Mouse (Mus musculus) heart, adult 2 months (tissue): ENCODE data around the gene Cisd3. TPM values are rescaled to one million over a fixed set of nuclear protein-coding genes. Genes with fewer than 3 reads are reported as not detected.
"Not testable (repeated sequence)": the region's sequence is repeated elsewhere in the genome, so short reads cannot be mapped to it uniquely, and the experiment has no call there.

Experiments used
- DNase-seq, 2 experiments: peaks; one replicate each; pipeline ENCODE4 v3.0.0; 2021
- H3K27ac ChIP-seq: fragments of 200-600 bp; 2 replicates; pipeline ENCODE4 v1.8.1; 2022
- H3K27me3 ChIP-seq: fragments of 200-500 bp; 2 replicates; pipeline ENCODE4 v1.6.1; 2012; ENCODE audit warnings: mild to moderate bottlenecking, low read length, inconsistent platforms, mixed read lengths; ENCODE audit not compliant: control insufficient read depth, insufficient read depth
- H3K36me3 ChIP-seq: fragments of 200-500 bp; 2 replicates; pipeline ENCODE4 v1.6.1; 2012; ENCODE audit warnings: low read length, inconsistent platforms; ENCODE audit not compliant: control insufficient read depth, insufficient read depth
- H3K4me1 ChIP-seq: fragments of 200-500 bp; 2 replicates; pipeline ENCODE4 v1.6.1; 2011; ENCODE audit warnings: low read length; ENCODE audit not compliant: control insufficient read depth, insufficient read depth
- H3K4me3 ChIP-seq: fragments of 200-600 bp; 2 replicates; pipeline ENCODE4 v1.8.1; 2022
- H3K79me2 ChIP-seq: fragments of 200-500 bp; replicated peaks from 2 replicates; pipeline ENCODE4 v1.6.1; 2012; ENCODE audit warnings: mild to moderate bottlenecking, inconsistent platforms, low read length, moderate library complexity, mixed read lengths; ENCODE audit not compliant: control insufficient read depth, insufficient read depth
- H3K9ac ChIP-seq: fragments of 200-500 bp; 2 replicates; pipeline ENCODE4 v1.6.1; 2012; ENCODE audit warnings: low read depth, mild to moderate bottlenecking, control low read depth, inconsistent platforms, low read length, mixed read lengths
- CTCF ChIP-seq: fragments of 200-600 bp; IDR thresholded peaks from 2 replicates; pipeline ENCODE4 v1.8.1; 2022; ENCODE audit warnings: antibody characterized with exemption, mild to moderate bottlenecking, moderate library complexity
- EP300 ChIP-seq: fragments of 200-500 bp; IDR thresholded peaks from 2 replicates; pipeline ENCODE4 v1.6.1; 2011; ENCODE audit warnings: low read depth, low read length, control low read depth; ENCODE audit not compliant: insufficient read depth
- POLR2A ChIP-seq: fragments of 200-500 bp; IDR thresholded peaks from 2 replicates; pipeline ENCODE4 v1.6.1; 2011; ENCODE audit warnings: mild to moderate bottlenecking, low read depth, low read length, control low read depth; ENCODE audit not compliant: insufficient read depth
- WGBS: fragments of 180-500 bp; shearing (Covaris S2); methylation state at CpG from one replicate; pipeline ENCODE4 v1.1.7; 2018; 5-methylcytosine and 5-hydroxymethylcytosine counted together
- intact Hi-C: fragments of 180-260 bp; cut with DNase I; formaldehyde crosslinking; loops from one replicate; pipeline ENCODE4 v1.15.1; 2025
- polyA plus RNA-seq: library from polyadenylated mRNA; depleted of rRNA; stranded (reverse); fragments of >200 nt; gene quantifications from 2 replicates; pipeline ENCODE4 v1.2.3, GENCODE M21; 2012
- total RNA-seq, 2 experiments: library from RNA; stranded (reverse); gene quantifications; 2 replicates each; pipeline ENCODE4 v1.2.3; 2021

Gene Cisd3
- total and polyA plus RNA-seq, 3 experiments, result 106 to 137 (median 130) TPM

DNA sequence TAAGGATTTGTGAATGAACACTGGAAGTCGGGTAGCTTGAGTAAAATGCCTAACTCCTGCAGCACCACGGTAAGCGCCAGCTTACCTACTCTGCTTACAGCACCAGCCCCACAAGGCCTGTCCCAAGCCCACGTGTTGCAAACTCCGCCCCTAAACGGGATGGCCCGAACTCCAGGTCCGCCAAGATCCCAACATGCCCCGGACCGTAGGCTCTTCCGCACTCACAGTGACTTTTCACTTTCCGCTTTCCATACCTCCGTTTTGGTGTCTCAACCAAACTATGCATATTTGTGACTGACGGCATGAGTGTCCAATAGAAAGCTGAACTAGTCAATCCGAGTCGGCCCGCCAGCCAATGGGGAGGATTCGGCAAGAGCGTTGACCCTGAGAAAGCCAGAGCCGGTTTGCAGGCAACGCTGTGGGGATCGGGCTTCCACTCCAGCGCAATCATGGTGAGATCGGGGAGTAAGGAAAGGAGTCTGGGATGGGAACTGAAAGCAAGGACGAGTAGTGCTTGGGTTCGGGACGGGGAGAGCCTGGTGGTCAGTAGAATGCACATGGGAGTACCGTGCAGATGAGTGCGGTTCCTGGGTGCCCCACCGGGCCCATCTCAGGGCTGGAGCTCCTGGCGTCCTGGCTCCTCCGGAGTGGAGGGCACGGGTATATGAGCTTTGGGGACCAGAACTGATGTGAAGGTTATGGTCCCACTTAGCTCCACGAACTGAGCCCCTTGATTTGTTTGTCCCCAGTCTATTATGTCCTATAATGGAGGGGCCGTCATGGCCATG lies 17.6 kb downstream of the Cisd3 start, which contains the start of gene Psmb3:
Psmb3 (plus strand) TSS at position 361 of the 788 bp plus-strand sequence.
- Histone ChIP-seq H3K4me3 (peak within 1 kb of the TSS; percentile 79), H3K36me3 (no peaks in the 10 kb centered on the region), H3K79me2 (no peaks in the 10 kb centered on the region; the same call in 1 of the 2 replicates), H3K9ac (peak within 1 kb of the TSS; percentile 79), H3K4me1 (peaks cover 5% of the 10 kb centered on the region), H3K27me3 (no peaks in the 10 kb centered on the region), H3K27ac (peak within 1 kb of the TSS; percentile 79)
- intact Hi-C loops, result loop anchor here (2.0 to 10.0 kb wide), 4 partner anchors 42 to 518 kb away; partner anchors contain the start of genes Fbxo47, Kpnb1 and Pip4k2b
- TF ChIP-seq CTCF (no peak), EP300 (peak; percentile 76; the same call in 1 of the 2 replicates), POLR2A (peak; percentile 91)
- under 1% methylated on average over 35 of the region's 35 CpGs for WGBS
- peak; percentile 93 to 98 for DNase-seq

GRCm38 (mm10) chr11:97710067-97710466 lies 24.4 kb downstream of the Cisd3 start:
- intact Hi-C loops, DNase-seq, H3K9ac ChIP-seq, H3K27me3 ChIP-seq, H3K79me2 ChIP-seq, H3K4me1 ChIP-seq, H3K27ac ChIP-seq, H3K36me3 ChIP-seq, H3K4me3 ChIP-seq: not testable (repeated sequence)
- 81% methylated on average over 2 of the region's 2 CpGs for WGBS

DNA sequence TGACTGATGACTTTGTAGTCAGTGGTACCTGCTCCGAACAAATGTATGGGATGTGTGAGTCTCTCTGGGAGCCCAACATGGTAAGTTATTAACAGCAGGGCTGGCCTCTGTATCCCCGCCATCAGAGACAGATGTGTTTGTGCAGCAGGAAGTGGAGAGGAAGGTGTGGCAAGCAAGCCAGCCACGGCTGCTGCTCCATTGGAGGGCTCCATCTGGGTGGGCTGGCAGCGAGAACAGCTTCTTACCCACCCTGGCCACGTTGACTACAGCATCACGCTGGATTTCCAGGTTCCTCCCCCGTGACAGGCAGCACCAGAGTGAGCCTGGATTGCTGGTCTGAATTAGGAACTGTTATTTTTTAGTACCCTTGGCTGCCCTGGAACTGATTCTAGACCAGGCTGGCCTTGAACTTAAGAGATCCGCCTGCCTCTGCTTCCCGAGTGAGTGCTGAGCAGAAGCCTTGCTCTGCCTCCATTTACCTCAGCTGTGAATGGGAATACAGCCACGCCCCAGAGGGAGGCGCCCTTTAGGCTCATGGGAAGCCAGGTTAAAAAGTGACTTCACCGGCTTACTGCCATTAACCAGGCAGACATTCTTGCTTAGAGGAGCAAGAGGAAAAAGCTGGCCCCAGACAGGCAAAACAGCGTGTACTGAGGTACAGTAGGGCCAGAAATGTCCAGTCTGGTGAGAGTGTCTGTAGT lies 25.7 kb downstream of the Cisd3 start:
- intact Hi-C loops, result no loop called here
- Histone ChIP-seq H3K9ac (no peak overlapping the region), H3K4me1 (peaks cover 2% of the 10 kb centered on the region; the same call in 1 of the 2 replicates), H3K79me2 (no peaks in the 10 kb centered on the region), H3K27me3 (no peaks in the 10 kb centered on the region), H3K36me3 (no peaks in the 10 kb centered on the region), H3K27ac (no peak overlapping the region), H3K4me3 (no peak overlapping the region)
- no peak for DNase-seq
- no peak for TF ChIP-seq CTCF
- TF ChIP-seq EP300, result no peak
- no peak for TF ChIP-seq POLR2A
- WGBS, result 76% methylated on average over 13 of the region's 13 CpGs

DNA sequence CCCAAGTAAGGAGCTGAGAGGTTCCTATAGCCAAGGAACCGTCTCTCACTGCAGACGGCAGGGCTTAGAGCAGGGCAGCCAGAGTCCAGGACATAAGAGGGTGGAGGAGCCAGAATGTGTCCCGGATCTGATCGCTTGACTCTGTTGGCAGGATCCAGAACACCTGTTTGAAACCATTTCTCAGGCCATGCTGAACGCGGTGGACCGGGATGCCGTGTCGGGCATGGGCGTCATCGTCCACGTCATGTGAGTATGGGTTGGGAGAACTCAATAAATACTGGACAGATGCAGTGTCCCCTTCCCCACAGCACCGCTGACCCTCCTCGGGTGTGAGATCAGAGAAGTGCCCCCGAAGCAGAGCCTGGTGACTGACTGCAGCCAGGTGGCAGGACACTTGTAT lies 26.7 kb downstream of the Cisd3 start:
- no peak overlapping the region for H3K27ac ChIP-seq
- WGBS, result 93% methylated on average over 15 of the region's 15 CpGs
- no peaks in the 10 kb centered on the region for H3K27me3 ChIP-seq
- H3K4me1 ChIP-seq, result peaks cover 2% of the 10 kb centered on the region; the same call in 1 of the 2 replicates
- no peaks in the 10 kb centered on the region for H3K36me3 ChIP-seq
- TF ChIP-seq EP300, result no peak
- TF ChIP-seq CTCF, result no peak
- TF ChIP-seq POLR2A, result no peak
- DNase-seq, result no peak
- H3K79me2 ChIP-seq, result no peaks in the 10 kb centered on the region
- H3K9ac ChIP-seq, result no peak overlapping the region
- no peak overlapping the region for H3K4me3 ChIP-seq
- intact Hi-C loops, result no loop called here

DNA sequence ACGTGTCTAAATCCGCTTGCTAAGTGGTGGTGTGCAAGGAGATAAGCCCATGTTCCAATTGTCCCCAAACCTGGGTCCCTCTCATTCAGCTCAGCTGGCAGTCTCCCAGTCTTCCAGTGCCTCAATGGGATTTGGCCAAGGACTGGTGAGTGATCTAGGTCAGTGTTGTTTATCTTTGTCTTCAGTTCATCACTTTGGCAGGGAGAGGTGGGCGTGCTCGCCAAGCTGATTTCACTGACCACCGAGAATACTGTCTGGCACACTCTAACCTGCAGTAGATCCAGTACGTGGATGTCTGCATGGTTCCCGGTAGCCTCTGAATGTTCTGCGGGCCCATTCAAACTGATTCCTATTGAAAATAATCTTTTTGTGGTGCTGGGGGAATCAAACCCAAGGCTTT lies 28.3 kb downstream of the Cisd3 start:
- intact Hi-C loops, result no loop called here
- no peaks in the 10 kb centered on the region for H3K27me3 ChIP-seq
- H3K79me2 ChIP-seq, result no peaks in the 10 kb centered on the region
- DNase-seq, result peak in 1 of 2 experiments; percentile 71
- 55% methylated on average over 8 of the region's 8 CpGs for WGBS
- H3K9ac ChIP-seq, result no peak overlapping the region
- no peak overlapping the region for H3K27ac ChIP-seq
- H3K36me3 ChIP-seq, result no peaks in the 10 kb centered on the region
- no peak overlapping the region for H3K4me3 ChIP-seq
- peaks cover 2% of the 10 kb centered on the region; the same call in 1 of the 2 replicates for H3K4me1 ChIP-seq
- TF ChIP-seq CTCF, result no peak
- no peak for TF ChIP-seq EP300
- TF ChIP-seq POLR2A, result no peak

- 91% methylated on average over 3 of the region's 3 CpGs for WGBS
- Histone ChIP-seq H3K4me1 (peaks cover 2% of the 10 kb centered on the region; the same call in 1 of the 2 replicates), H3K27ac (no peak overlapping the region), H3K4me3 (no peak overlapping the region), H3K36me3 (no peaks in the 10 kb centered on the region), H3K27me3 (no peaks in the 10 kb centered on the region), H3K9ac (no peak overlapping the region), H3K79me2 (no peaks in the 10 kb centered on the region)
- no peak for DNase-seq
- intact Hi-C loops, result no loop called here
- no peak for TF ChIP-seq POLR2A
- peak; percentile 37 for TF ChIP-seq CTCF
Observed at GRCm38 (mm10) chr11:97714356-97714755, 28.7 kb downstream of the Cisd3 start.
